Mouse (Mus musculus): ENCODE results near the gene Pde4d.

The Pde4d gene

GRCm38 (mm10) chr13:108492886-108493285, 43.1 kb downstream of the Pde4d start:
- no peak for DNase-seq

- DNase-seq = no peak
Measured at GRCm38 (mm10) chr13:108494365-108494764, 44.6 kb downstream of the Pde4d start.

GRCm38 (mm10) chr13:108497768-108498167, 48.0 kb downstream of the Pde4d start:
- DNase-seq = no peak

GRCm38 (mm10) chr13:108498247-108498743, 48.5 kb downstream of the Pde4d start:
- DNase-seq = peak in 1 of 2 experiments; percentile 6

GRCm38 (mm10) chr13:108498773-108499313, 49.1 kb downstream of the Pde4d start:
- DNase-seq = no peak

- DNase-seq = no peak
Measured at GRCm38 (mm10) chr13:108501386-108501785, 51.6 kb downstream of the Pde4d start.

GRCm38 (mm10) chr13:108524548-108524947, 74.8 kb downstream of the Pde4d start:
- no peak for DNase-seq

- no peak for DNase-seq
Measured at GRCm38 (mm10) chr13:108524969-108525368, 75.2 kb downstream of the Pde4d start.

GRCm38 (mm10) chr13:108526258-108527007, 76.7 kb downstream of the Pde4d start:
- no peak for DNase-seq

- no peak for DNase-seq
Measured at GRCm38 (mm10) chr13:108527090-108527770, 77.5 kb downstream of the Pde4d start.

GRCm38 (mm10) chr13:108528343-108528742, 78.6 kb downstream of the Pde4d start:
- no peak for DNase-seq

- no peak for DNase-seq
Measured at GRCm38 (mm10) chr13:108532875-108533274, 83.1 kb downstream of the Pde4d start.

GRCm38 (mm10) chr13:108536436-108536835, 86.7 kb downstream of the Pde4d start:
- DNase-seq = no peak

GRCm38 (mm10) chr13:108536951-108537350, 87.2 kb downstream of the Pde4d start:
- no peak for DNase-seq

GRCm38 (mm10) chr13:108538760-108539369, 89.1 kb downstream of the Pde4d start:
- no peak for DNase-seq

GRCm38 (mm10) chr13:108541488-108541887, 91.7 kb downstream of the Pde4d start:
- DNase-seq = no peak

GRCm38 (mm10) chr13:108542342-108542761, 92.6 kb downstream of the Pde4d start:
- peak in 1 of 2 experiments; percentile 14 for DNase-seq

GRCm38 (mm10) chr13:108552288-108552687, 102.5 kb downstream of the Pde4d start:
- no peak for DNase-seq

GRCm38 (mm10) chr13:108552995-108553394, 103.2 kb downstream of the Pde4d start:
- DNase-seq = no peak

GRCm38 (mm10) chr13:108554901-108555300, 105.2 kb downstream of the Pde4d start:
- no peak for DNase-seq

- DNase-seq = no peak
Measured at GRCm38 (mm10) chr13:108596938-108597337, 147.2 kb downstream of the Pde4d start.

GRCm38 (mm10) chr13:108598673-108599072, 148.9 kb downstream of the Pde4d start:
- DNase-seq = no peak

GRCm38 (mm10) chr13:108599186-108599900, 149.6 kb downstream of the Pde4d start:
- peak; percentile 28 to 41 for DNase-seq

Measured in cerebellum, postnatal 14 days (tissue).